Mouse (Mus musculus): ENCODE results near the gene Gm17693. TPM values are rescaled to one million over a fixed set of nuclear protein-coding genes. Genes with fewer than 3 reads are reported as not detected.
"Not testable (repeated sequence)": the region's sequence is repeated elsewhere in the genome, so short reads cannot be mapped to it uniquely, and the experiment has no call there.

Gm17693 gene
- total RNA-seq (2021): not detected

DNA sequence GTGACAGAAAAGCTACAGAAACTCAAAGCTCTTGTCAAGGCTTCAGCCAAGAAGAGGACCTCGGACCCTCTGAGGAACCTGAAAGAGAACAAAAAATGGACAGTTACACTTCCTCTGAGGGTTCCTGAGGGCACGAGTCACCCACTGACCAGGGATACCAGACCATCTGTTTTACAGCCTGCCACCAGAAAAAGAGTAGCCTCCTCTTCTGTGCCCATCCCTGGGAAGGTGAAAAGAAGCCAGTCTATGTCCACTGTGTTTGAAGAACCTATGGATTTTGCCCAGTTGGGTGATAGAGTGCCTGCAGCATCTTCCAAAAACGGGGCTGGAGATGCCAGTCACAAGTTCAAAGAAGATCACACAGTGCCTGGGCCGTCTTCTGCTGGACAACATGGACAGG, at the start of gene Gm17693:
Gene Gm17693, plus strand, starts transcription at position 301 of the 400 bp plus-strand sequence.
- DNase-seq (ENCODE audit: low spot score); intact Hi-C loops (cut with DNase I): not testable (repeated sequence)

All from heart, postnatal 25 days (tissue).